Mouse (Mus musculus) brown adipose tissue, adult 24 weeks (tissue): ENCODE data around the gene Maneal. TPM values are rescaled to one million over a fixed set of nuclear protein-coding genes. Genes with fewer than 3 reads are reported as not detected.

Experiments used
- H3K27ac ChIP-seq: fragments of 200-500 bp; replicated peaks from 2 replicates; pipeline ENCODE4 v1.5.1; 2012; ENCODE audit warnings: low read depth, mild to moderate bottlenecking, low read length
- H3K4me1 ChIP-seq: fragments of 200-500 bp; 2 replicates; pipeline ENCODE4 v1.6.1; 2012; ENCODE audit warnings: low read length, mixed read lengths; ENCODE audit not compliant: control insufficient read depth, insufficient read depth, insufficient read length
- H3K4me3 ChIP-seq: fragments of 200-500 bp; 2 replicates; pipeline ENCODE4 v1.5.1; 2012; ENCODE audit warnings: low read depth, mild to moderate bottlenecking, low read length, moderate library complexity; ENCODE audit not compliant: insufficient read depth
- polyA plus RNA-seq: library from polyadenylated mRNA; stranded (reverse); fragments of >200 nt; gene quantifications from 2 replicates; pipeline ENCODE4 v1.2.4, GENCODE M21; 2012; ENCODE audit not compliant: missing spikeins, insufficient read depth, insufficient read length

The Maneal gene
- 0.42 TPM in 1 of 2 replicates, not detected in the other for polyA plus RNA-seq

DNA sequence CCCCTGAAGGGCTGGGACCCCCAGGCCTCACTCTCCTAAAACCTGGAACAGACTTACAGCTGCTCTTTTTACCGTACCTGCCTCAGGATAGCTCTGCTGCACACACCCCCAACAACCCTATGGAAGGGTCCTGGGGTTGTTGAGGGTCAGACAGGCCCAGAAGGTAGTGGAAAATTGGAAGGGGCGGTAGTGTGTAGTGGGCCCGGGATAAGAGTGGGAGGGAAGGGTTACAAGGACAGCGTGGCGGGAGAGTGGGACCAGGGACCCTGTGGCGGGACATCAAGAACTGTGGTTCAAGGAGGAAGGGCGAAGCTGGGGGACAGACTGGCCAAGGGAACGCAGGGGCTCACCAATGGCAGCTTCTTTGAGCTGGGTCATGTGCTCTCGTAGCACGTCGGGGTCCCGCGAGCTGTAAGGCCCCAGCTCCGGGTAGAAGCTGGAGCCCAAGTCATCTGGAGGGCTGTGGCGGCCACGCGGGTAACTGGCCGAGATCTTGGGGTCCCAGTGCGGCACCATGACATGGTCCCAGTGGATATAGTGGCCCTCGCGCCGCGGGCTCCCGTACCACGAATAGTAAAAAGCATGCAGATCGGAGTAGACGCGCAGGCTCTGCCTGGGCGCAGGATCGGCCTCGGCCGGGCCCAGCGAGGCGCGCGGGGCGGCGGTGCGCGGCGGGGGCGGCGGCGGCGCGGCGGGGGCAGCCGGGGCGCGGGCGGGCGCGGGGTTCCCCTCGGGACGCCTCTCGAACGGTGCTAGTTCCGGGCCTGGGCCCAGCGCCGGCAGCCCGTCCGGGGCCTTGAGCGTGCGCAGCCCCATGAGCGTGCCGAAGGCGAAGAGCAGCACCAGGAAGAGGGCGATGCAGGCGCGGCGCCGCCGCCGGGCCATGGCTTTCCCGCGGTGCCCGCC lies at the start of gene Maneal:
TSS of gene Maneal (minus strand) at position 889 of the 906 bp plus-strand sequence.
- H3K4me3 ChIP-seq: peak within 1 kb of the TSS; percentile 62

DNA sequence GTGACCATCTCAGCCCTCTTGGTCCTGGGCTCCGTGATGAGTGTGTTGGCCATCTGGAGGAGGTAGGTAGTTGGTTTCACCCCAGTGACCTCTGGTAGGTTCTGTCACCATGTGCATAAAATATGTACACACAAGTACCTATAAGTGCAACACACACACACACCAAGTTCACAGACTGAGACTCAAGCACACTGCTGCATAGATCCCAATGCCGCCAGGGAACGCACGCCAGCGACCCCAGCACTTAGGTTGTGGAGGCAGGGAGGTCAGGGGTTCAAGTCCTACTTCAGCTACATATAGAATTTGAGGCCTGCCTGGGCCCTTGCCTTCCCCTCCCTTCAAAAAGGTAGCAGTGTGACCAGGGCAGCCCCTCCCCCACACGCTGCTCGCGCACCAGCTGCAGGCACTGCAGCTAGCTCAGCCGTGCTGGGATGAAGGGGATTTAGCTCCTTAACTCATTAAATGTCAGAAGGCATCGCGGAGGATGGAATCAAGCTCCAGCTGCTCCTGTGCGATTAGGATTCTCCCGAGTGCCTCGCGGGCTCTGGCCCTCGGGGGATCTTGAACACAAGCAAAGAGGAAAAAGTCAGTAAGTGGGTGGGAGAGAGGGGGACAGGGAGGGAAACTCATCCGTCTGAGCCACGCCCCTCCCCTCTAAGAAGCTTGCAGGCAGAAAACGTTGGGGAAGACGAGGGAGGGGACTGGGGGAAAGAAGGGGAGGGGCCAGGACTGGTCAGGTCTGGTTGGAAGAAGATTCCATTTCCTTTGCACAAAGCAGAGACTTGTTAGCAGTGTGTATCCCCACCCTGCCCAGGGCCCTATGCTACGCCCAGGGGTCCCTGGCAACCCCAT lies 44.2 kb upstream of the Maneal start:
- Histone ChIP-seq H3K4me3 (no peak overlapping the region), H3K27ac (no peak overlapping the region), H3K4me1 (no peaks in the 10 kb centered on the region)

More for the DNA sequence above, at the start of gene Maneal:
- Histone ChIP-seq H3K4me1 (peaks cover 6% of the 10 kb centered on the region; the same call in 1 of the 2 replicates), H3K27ac (no peak within 1 kb of the TSS)

GRCm38 (mm10) chr4:124905417-124905816 lies 43.4 kb upstream of the Maneal start:
- Histone ChIP-seq H3K27ac (no peak overlapping the region), H3K4me1 (no peaks in the 10 kb centered on the region), H3K4me3 (no peak overlapping the region)

DNA sequence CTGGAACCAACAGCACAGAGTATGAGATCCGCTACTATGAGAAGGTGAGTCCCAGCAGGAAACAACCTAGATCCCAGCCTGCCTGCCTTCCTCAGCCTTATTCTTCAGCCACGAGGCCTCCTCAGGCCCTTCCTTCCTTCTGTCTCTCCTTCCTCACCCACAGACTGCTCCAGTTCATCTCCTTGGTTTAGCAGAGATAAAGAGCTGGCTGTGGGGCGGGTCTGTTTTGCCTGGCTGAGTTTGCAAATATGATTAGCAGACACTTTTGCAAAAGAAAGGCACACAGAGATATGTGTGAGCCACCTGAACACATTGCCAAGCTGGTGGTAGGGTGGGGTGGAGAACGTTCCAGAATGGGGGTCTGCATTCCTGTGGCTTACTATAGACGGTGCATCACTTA lies 37.9 kb upstream of the Maneal start:
- Histone ChIP-seq H3K4me1 (no peaks in the 10 kb centered on the region), H3K27ac (no peak overlapping the region), H3K4me3 (no peak overlapping the region)

DNA sequence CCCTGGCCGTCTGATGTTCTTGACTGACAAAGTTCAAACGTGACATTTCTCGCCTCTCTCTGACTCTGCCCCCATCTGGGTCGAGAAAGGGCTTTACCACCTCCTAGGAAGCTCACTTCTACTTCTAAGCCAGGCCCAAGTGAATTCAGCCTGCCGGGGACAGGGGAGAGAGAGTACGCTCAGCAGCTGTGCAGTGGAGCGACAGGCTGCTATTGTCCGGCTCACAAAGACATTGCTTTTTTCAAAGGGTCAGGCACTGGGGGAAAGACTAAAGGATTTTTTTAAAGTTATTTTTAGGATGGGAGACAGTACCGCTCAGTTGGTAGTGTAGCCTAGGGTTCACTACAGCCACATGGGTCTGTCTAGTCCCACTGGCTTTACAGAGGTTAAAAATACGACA lies 36.5 kb upstream of the Maneal start:
- H3K4me1 ChIP-seq: no peaks in the 10 kb centered on the region
- no peak overlapping the region for H3K27ac ChIP-seq
- no peak overlapping the region for H3K4me3 ChIP-seq

DNA sequence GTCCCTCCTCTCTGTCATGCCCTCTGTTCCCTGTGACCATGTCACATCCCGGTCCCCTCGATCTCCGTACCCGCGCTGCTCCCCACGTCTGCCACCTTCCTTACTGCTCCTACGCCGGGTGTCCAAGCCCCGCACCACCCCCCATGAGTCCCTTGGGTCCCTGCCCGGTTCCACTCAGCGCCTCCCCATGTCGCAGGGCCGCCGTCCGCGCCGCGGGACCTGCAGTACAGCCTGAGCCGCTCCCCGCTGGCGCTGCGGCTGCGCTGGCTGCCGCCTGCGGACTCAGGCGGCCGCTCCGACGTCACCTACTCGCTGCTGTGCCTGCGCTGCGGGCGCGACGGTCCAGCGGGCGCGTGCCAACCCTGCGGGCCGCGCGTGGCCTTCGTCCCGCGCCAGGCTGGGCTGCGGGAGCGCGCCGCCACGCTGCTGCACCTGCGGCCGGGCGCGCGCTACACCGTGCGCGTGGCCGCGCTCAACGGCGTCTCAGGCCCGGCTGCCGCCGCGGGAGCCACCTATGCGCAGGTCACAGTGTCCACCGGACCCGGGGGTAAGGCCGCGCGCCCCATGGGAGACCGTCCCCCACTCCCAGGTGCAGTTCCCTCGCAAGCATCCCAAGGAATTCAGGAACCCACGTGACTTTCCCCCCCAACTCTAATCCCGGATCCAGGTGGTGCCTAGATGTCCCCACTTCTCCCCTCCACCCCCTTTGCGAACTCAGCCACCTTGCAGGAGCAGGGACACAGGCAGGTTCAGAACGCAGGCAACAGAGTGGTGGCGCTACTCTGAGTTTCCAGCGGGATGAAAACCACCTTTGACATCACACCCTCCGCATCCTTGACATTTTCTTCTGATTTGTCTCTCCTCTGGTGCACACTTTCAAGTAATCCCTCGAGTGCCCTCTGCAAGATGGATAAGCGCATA lies 32.8 kb upstream of the Maneal start:
- H3K4me3 ChIP-seq: no peak overlapping the region; the same call in 1 of the 2 replicates
- H3K4me1 ChIP-seq: no peaks in the 10 kb centered on the region
- H3K27ac ChIP-seq: no peak overlapping the region

DNA sequence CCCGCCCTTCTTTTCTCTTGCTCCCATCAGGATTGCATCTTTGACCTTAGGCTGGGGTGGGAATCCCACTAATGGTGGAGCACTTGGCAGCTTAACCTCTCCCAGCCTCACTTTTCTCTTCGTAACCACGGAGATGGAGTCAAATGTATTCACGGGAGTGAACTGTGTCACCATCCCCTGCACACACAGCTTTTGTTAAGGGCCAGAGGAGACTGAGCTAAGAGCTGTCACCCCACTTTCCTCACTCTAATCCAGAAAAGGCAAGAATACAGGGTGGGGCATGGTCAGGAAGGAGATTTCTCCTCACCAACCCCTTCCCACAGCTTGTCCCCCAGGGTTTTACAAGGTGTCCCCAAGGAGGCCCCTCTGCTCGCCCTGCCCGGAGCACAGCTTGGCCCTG lies 31.8 kb upstream of the Maneal start:
- no peaks in the 10 kb centered on the region for H3K4me1 ChIP-seq
- no peak overlapping the region for H3K4me3 ChIP-seq
- no peak overlapping the region for H3K27ac ChIP-seq

DNA sequence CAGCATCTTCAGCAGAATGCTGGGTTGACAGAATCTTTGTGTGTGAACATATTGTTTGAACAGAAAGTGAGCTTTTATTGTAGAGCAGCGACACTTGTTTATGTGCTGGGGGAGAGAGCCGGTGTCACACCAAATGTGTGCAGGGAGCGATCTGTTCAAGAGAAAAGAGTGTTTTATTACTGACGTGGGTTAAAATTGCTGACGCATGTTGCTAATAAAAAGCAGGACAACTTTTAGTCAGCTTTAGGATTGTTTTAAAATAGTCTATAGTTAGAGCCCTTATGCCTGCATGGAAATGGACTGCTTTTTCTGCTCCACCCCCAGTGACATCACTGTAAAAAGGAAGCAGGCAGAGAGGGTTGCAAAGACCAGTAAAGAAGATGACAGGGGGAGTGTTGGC lies 28.9 kb upstream of the Maneal start:
- Histone ChIP-seq H3K4me3 (no peak overlapping the region), H3K4me1 (no peaks in the 10 kb centered on the region), H3K27ac (no peak overlapping the region)

DNA sequence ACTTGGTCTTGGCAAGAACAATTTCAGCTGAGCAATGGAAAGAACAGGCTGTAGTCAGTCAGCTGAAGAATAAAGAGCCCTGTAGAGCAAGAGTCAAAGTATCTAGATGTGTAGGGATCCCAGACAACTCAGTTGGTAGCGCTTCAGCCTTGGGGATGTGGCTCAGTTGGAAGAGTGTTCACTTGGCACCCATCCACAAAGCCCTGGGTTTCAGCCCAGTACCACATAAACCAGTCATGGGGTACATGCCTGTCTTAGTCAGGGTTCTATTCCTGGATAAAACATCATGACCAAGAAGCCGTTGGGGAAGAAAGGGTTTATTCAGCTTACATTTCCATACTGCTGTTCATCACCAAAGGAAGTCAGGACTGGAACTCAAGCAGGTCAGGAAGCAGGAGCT lies 28.0 kb upstream of the Maneal start:
- H3K4me3 ChIP-seq: no peak overlapping the region
- H3K4me1 ChIP-seq: no peaks in the 10 kb centered on the region
- H3K27ac ChIP-seq: no peak overlapping the region

DNA sequence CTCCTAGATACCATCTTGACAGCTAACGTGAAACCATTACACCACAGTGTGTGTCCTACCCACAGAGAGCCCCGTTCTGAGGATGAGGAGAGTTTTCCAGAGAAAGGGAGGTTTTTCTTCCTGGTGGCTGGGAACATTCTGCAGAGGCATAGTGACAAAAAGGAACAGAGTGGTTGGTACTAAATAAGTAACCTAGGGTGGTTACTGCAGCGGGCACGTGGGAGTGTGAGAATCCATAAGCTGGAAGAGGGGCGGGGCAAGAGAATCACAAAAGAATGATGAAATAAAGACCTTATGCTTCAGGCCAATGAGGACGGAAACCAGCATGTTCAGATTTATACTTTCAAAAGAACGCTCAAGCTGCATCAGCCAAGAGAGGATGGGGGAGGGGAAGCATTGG lies 26.7 kb upstream of the Maneal start:
- Histone ChIP-seq H3K27ac (no peak overlapping the region), H3K4me1 (no peaks in the 10 kb centered on the region), H3K4me3 (no peak overlapping the region)

GRCm38 (mm10) chr4:124882151-124882729 lies 20.3 kb upstream of the Maneal start:
- Histone ChIP-seq H3K4me3 (no peak overlapping the region), H3K4me1 (no peaks in the 10 kb centered on the region), H3K27ac (no peak overlapping the region)

GRCm38 (mm10) chr4:124881341-124881908 lies 19.5 kb upstream of the Maneal start:
- Histone ChIP-seq H3K4me1 (no peaks in the 10 kb centered on the region), H3K27ac (no peak overlapping the region), H3K4me3 (no peak overlapping the region)

DNA sequence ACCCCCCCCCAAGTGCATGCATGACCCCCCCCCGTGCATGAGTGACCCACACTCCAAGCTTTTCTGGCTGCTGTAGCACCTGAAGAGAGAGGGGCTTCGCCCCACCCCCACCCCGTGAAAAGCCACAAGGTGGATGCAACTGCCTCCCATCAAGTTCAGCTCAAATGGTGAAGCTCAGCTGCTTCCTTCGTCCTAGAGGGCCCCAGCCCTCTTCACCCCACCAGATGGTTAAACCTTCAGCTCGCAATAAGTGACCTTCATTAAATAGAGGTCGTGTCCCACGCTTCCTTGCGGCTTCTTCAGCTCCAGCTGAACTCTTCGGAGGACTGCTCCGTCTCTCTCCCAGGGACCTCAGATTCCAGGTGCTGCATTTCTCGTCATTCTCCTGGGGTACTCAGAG lies 18.6 kb upstream of the Maneal start, which contains the start of gene Epha10:
TSS of gene Epha10 (plus strand) at position 301 of the 400 bp plus-strand sequence.
- H3K4me3 ChIP-seq: no peak within 1 kb of the TSS
- H3K27ac ChIP-seq: no peak within 1 kb of the TSS
- H3K4me1 ChIP-seq: no peaks in the 10 kb centered on the region

- Histone ChIP-seq H3K27ac (no peak overlapping the region), H3K4me3 (no peak overlapping the region), H3K4me1 (no peaks in the 10 kb centered on the region)
These were observed 10.7 kb upstream of the Maneal start for GRCm38 (mm10) chr4:124872719-124873118.
